ENCODE assay signal across 15 mouse cellular contexts in the genomic region with DNA sequence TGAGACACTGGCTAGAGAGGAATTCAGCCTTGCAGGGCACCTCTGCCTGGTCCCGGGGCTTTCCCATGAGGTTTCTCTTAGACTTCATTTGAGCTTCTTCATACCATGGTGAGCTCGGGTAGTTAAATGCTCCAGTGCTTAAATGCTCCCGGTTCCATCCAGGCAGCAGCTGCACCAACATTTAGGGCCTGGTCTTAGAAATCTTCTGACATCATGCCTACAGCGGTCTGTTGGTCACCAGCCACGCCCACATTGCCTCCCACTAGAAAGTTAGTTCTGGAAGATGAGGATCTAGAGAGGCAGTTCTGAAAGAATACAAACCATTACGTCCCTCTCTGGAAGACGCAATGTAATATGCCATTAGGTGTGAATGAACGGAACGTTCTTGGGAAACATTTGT. TPM values are rescaled to one million over a fixed set of nuclear protein-coding genes. Genes with fewer than 3 reads are reported as not detected.
DNase-seq lines count a peak whose midpoint lies in the region; ATAC-seq and TF ChIP-seq lines count a peak whose summit lies in the region.
"Had no signal": no experiment of that assay in that cellular context is flagged by ENCODE, and none has a peak within 500 bp of the region (broad histone marks: within the 10 kb centered on the region; RNA-seq: fewer than 3 reads in every experiment).

No protein-coding gene starts in this region.

- TF ChIP-seq CTCF in heart, postnatal 0 days (IDR thresholded peaks at IDR 0.05; ENCODE audit: low read depth): no peak
- TF ChIP-seq CTCF in heart, adult 2 months (IDR thresholded peaks at IDR 0.05): no peak
- TF ChIP-seq CTCF in kidney, adult 2 months (conservative IDR thresholded peaks at IDR 0.05; ENCODE audit: insufficient read depth, insufficient read length, low read depth, low read length): no peak

- TF ChIP-seq POLR2A in heart, adult 2 months (IDR thresholded peaks at IDR 0.05; ENCODE audit: insufficient read depth, low read depth, low read length): no peak
- TF ChIP-seq POLR2A in kidney, adult 2 months (IDR thresholded peaks at IDR 0.05; ENCODE audit: low read depth, low read length): no peak

- peaks cover 23% of the 10 kb centered on the region for H3K4me1 ChIP-seq in embryonic facial prominence, embryonic 14.5 days (ENCODE audit: control insufficient read depth, insufficient read depth, low read length)
- H3K4me1 ChIP-seq in embryonic facial prominence, embryonic 10.5 days: peaks cover 23% of the 10 kb centered on the region
- H3K4me1 ChIP-seq in heart, postnatal 0 days (ENCODE audit: control insufficient read depth, insufficient read depth): peaks cover 38% of the 10 kb centered on the region
- peaks cover 4% of the 10 kb centered on the region for H3K4me1 ChIP-seq in heart, adult 2 months (ENCODE audit: control insufficient read depth, insufficient read depth, low read length)
- no peaks in the 10 kb centered on the region for H3K4me1 ChIP-seq in kidney, adult 2 months (ENCODE audit: control insufficient read depth, insufficient read depth, low read length)

- no peaks in the 10 kb centered on the region for H3K79me2 ChIP-seq in heart, adult 2 months (replicated peaks; ENCODE audit: control insufficient read depth, insufficient read depth, low read length)

- intact Hi-C loops in heart, adult 2 months (cut with DNase I): no loop called here
- intact Hi-C loops in left cerebral cortex, postnatal 4 days (cut with DNase I): no loop called here

- no peaks in the 10 kb centered on the region for H3K36me3 ChIP-seq in embryonic facial prominence, embryonic 14.5 days (ENCODE audit: control insufficient read depth, insufficient read depth, low read length)
- H3K36me3 ChIP-seq in embryonic facial prominence, embryonic 10.5 days (replicated peaks): no peaks in the 10 kb centered on the region
- no peaks in the 10 kb centered on the region for H3K36me3 ChIP-seq in heart, postnatal 0 days (replicated peaks; ENCODE audit: control insufficient read depth, insufficient read depth, low read length)
- no peaks in the 10 kb centered on the region for H3K36me3 ChIP-seq in heart, adult 2 months (ENCODE audit: control insufficient read depth, insufficient read depth, low read length)
- no peaks in the 10 kb centered on the region for H3K36me3 ChIP-seq in kidney, adult 2 months (ENCODE audit: control insufficient read depth, insufficient read depth, low read length)
- H3K36me3 ChIP-seq: liver, embryonic 15.5 days had no signal

- H3K4me3 ChIP-seq in embryonic facial prominence, embryonic 14.5 days (ENCODE audit: low read depth, low read length): no peak overlapping the region
- no peak overlapping the region for H3K4me3 ChIP-seq in embryonic facial prominence, embryonic 10.5 days
- H3K4me3 ChIP-seq in heart, postnatal 0 days (ENCODE audit: low read depth, low read length): no peak overlapping the region
- H3K4me3 ChIP-seq in heart, adult 2 months: no peak overlapping the region
- no peak overlapping the region for H3K4me3 ChIP-seq in kidney, adult 2 months (ENCODE audit: insufficient read depth, low read depth, low read length)
- H3K4me3 ChIP-seq: liver, embryonic 15.5 days had no signal

- WGBS in embryonic facial prominence, embryonic 14.5 days: 57% methylated on average over 9 of the region's 9 CpGs
- 62% methylated on average over 9 of the region's 9 CpGs for WGBS in embryonic facial prominence, embryonic 10.5 days
- 71% methylated on average over 9 of the region's 9 CpGs for WGBS in heart, postnatal 0 days
- WGBS in heart, adult 2 months: 83% methylated on average over 9 of the region's 9 CpGs
- WGBS in kidney, adult 2 months: 34% methylated on average over 9 of the region's 9 CpGs

- H3K9me3 ChIP-seq in embryonic facial prominence, embryonic 14.5 days (ENCODE audit: control insufficient read depth, low read length): peaks cover 3% of the 10 kb centered on the region
- H3K9me3 ChIP-seq in embryonic facial prominence, embryonic 10.5 days: no peaks in the 10 kb centered on the region; the same call in 1 of the 2 replicates
- H3K9me3 ChIP-seq in heart, postnatal 0 days (replicated peaks; ENCODE audit: control insufficient read depth, low read length): no peaks in the 10 kb centered on the region; the same call in 1 of the 2 replicates
- H3K9me3 ChIP-seq: liver, embryonic 15.5 days had no signal

- H3K9ac ChIP-seq in embryonic facial prominence, embryonic 14.5 days (ENCODE audit: low read depth, low read length): no peak overlapping the region
- H3K9ac ChIP-seq in heart, postnatal 0 days (replicated peaks; ENCODE audit: low read depth, low read length): no peak overlapping the region
- no peak overlapping the region for H3K9ac ChIP-seq in heart, adult 2 months (ENCODE audit: low read depth, low read length)
- H3K9ac ChIP-seq: liver, embryonic 15.5 days had no signal

- peak; percentile 37 for DNase-seq in embryonic facial prominence, embryonic 14.5 days (ENCODE audit: low spot score)
- no peak for DNase-seq in embryonic facial prominence, embryonic 10.5 days (ENCODE audit: low spot score)
- no peak for DNase-seq in heart, postnatal 0 days (ENCODE audit: low spot score)
- DNase-seq in heart, adult 2 months: no peak
- DNase-seq in kidney, postnatal 4 days: peak; percentile 39 to 56
- no peak for DNase-seq in kidney, adult 2 months
- DNase-seq in left cerebral cortex, postnatal 4 days: no peak
- DNase-seq: adrenal gland, postnatal 10 days; cerebellum, adult 8-10 months; heart, adult 18-20 months; kidney, adult 18-20 months; spleen, adult 18-20 months; thymus, postnatal 4 days had no signal

- no peak for ATAC-seq in embryonic facial prominence, embryonic 14.5 days (ENCODE audit: low read depth)
- no peak for ATAC-seq in heart, postnatal 0 days (ENCODE audit: insufficient read depth, low read depth)
- 0 out of 2 replicates have a peak, but pooled peaks have one; percentile 24 for ATAC-seq in erythroblast, adult 5-6 weeks (replicated peaks; ENCODE audit: low FRiP score, poor library complexity, severe bottlenecking)

- TF ChIP-seq EP300 in heart, postnatal 0 days (IDR thresholded peaks at IDR 0.05; ENCODE audit: low read depth): no peak
- TF ChIP-seq EP300 in heart, adult 2 months (IDR thresholded peaks at IDR 0.05; ENCODE audit: insufficient read depth, low read depth, low read length): no peak

- H3K27ac ChIP-seq in embryonic facial prominence, embryonic 14.5 days (replicated peaks; ENCODE audit: low read depth, low read length): no peak overlapping the region
- no peak overlapping the region for H3K27ac ChIP-seq in embryonic facial prominence, embryonic 10.5 days (replicated peaks)
- peak overlapping the region; percentile 27 for H3K27ac ChIP-seq in heart, postnatal 0 days (ENCODE audit: low read depth)
- no peak overlapping the region for H3K27ac ChIP-seq in heart, adult 2 months
- no peak overlapping the region for H3K27ac ChIP-seq in kidney, adult 2 months (ENCODE audit: insufficient read depth, low read depth, low read length)

- no peak overlapping the region for H3K4me2 ChIP-seq in embryonic facial prominence, embryonic 14.5 days (ENCODE audit: low read depth, low read length)
- H3K4me2 ChIP-seq in heart, postnatal 0 days (ENCODE audit: low read depth, low read length): no peak overlapping the region
- H3K4me2 ChIP-seq: liver, embryonic 15.5 days had no signal

- no peaks in the 10 kb centered on the region for H3K27me3 ChIP-seq in embryonic facial prominence, embryonic 14.5 days (replicated peaks; ENCODE audit: control insufficient read depth, insufficient read depth, low read length)
- H3K27me3 ChIP-seq in embryonic facial prominence, embryonic 10.5 days (replicated peaks; ENCODE audit: low read depth, poor library complexity, severe bottlenecking): peaks cover 65% of the 10 kb centered on the region
- no peaks in the 10 kb centered on the region for H3K27me3 ChIP-seq in heart, postnatal 0 days (ENCODE audit: control insufficient read depth, insufficient read depth, low read length)
- no peaks in the 10 kb centered on the region for H3K27me3 ChIP-seq in heart, adult 2 months (ENCODE audit: control insufficient read depth, insufficient read depth, low read length)
- no peaks in the 10 kb centered on the region for H3K27me3 ChIP-seq in kidney, adult 2 months (replicated peaks; ENCODE audit: control insufficient read depth, insufficient read depth, low read length)
- H3K27me3 ChIP-seq: liver, embryonic 15.5 days had no signal

RNA-seq across cellular contexts. Expression of a gene that starts 8.7 kb away (rescaled TPM):
- 1.6 and 2.8 TPM in 2 replicates for polyA plus RNA-seq in embryonic facial prominence, embryonic 14.5 days (2014; fragmentation: Nextera tagmentation; extraction: Ambion mirVana)
- 0.40 TPM in 1 of 2 replicates, not detected in the other for polyA plus RNA-seq in embryonic facial prominence, embryonic 10.5 days (2016; fragmentation: Nextera tagmentation; extraction: Ambion mirVana)
- 510 and 558 TPM in 2 replicates for total RNA-seq in heart, postnatal 0 days (2014; rRNA removed; ENCODE audit: low replicate concordance)
- 41.0 and 42.6 TPM in 2 replicates for polyA plus RNA-seq in heart, postnatal 0 days (2015; fragmentation: Nextera tagmentation; extraction: Ambion mirVana)
- total RNA-seq in heart, adult 2 months (2021): 100 to 1,000 TPM; 367 to 385 TPM
- 284 and 285 TPM in 2 replicates for polyA plus RNA-seq in heart, adult 2 months (2012; rRNA removed)
- 14.2 and 18.4 TPM in 2 replicates for polyA plus RNA-seq in kidney, adult 2 months (2012; rRNA removed)
- total RNA-seq in erythroblast, adult 5-6 weeks (2015; ENCODE audit: low replicate concordance): 11.3 TPM in 1 of 2 replicates, not detected in the other
- total RNA-seq in erythroblast, adult 5-6 weeks (2017; ENCODE audit: low replicate concordance): 3.3 and 6.4 TPM in 2 replicates
- total RNA-seq in left cerebral cortex, postnatal 4 days (2021): 10 to 100 TPM; 11.1 to 13.7 TPM

Comparison
In these comparisons a context has a peak if more than half of its experiments do, and no peak if none do; other contexts are left out.
1. DNase-seq: peak in embryonic facial prominence, embryonic 14.5 days (single experiment) and kidney, postnatal 4 days (2 of 2); none in embryonic facial prominence, embryonic 10.5 days (single experiment), heart, postnatal 0 days (single experiment), heart, adult 2 months (0 of 2), kidney, adult 2 months (single experiment) and left cerebral cortex, postnatal 4 days (single experiment).